Mouse (Mus musculus) layer of hippocampus, adult 11-12 months (tissue): ENCODE measurements at regions not wholly inside any gene's neighbourhood (a gene's known extent, or its start where the extent isn't known, plus 50 kb on each side); places are given as distances from the start of the nearest gene placed in this dataset.
A peak's percentile ranks its signal among the peaks of the same experiment; 100 is the strongest.

Experiments
- DNase-seq: peaks from one replicate; pipeline ENCODE4 v3.0.0; 2022; ENCODE audit warnings: low spot score

- DNase-seq, result no peak
Measured at GRCm38 (mm10) chr12:58443007-58443406, 173.9 kb upstream of the Clec14a start.

- DNase-seq, result no peak
Measured at GRCm38 (mm10) chr12:58441962-58442361, 172.9 kb upstream of the Clec14a start.

GRCm38 (mm10) chr12:58440666-58441065, 171.6 kb upstream of the Clec14a start:
- no peak for DNase-seq

DNA sequence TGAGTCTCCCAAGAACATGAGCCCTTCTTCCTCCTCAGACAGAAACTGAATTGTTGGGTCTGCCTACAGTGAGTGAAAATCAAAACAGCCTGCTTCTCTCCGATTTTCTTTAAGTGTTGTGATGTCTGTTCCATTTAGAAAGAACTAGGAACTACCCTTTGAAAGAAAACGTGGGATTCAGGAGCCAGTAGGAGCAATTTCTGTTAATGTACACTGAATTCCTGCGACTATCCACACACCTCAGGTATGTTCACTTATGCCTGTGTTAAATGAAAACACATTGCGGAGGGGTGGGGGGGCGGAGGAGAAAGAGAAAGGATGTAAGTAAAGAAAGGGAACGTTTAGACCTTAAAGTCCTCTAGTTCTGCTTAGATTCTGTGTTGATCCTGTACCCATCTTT, 167.9 kb upstream of the Clec14a start:
- DNase-seq, result no peak

GRCm38 (mm10) chr12:58434504-58434903, 165.4 kb upstream of the Clec14a start:
- DNase-seq, result no peak

- peak; percentile 16 for DNase-seq
Measured at GRCm38 (mm10) chr12:58429929-58430328, 160.8 kb upstream of the Clec14a start.

- no peak for DNase-seq
Measured at GRCm38 (mm10) chr12:58426758-58427157, 157.7 kb upstream of the Clec14a start.

GRCm38 (mm10) chr12:58425961-58426360, 156.9 kb upstream of the Clec14a start:
- DNase-seq, result no peak

DNA sequence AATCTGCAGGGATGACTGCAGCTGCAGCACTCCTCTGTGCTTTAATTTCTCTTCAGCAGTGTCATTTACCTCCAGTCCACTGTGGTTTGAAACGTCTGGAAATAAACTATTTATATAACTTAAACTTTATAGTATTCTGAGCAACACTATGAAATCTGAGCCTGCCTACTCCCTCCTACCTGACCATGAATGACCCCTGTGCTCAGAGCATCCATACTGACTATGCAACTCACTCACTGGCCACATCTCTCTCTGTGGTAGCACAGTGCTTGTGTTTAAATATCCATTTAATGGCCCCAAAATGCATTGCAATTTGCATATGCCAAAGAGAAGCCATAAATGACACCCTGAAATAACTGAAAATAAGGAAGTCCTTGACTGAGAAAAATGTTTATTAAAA, 154.5 kb upstream of the Clec14a start:
- no peak for DNase-seq

DNA sequence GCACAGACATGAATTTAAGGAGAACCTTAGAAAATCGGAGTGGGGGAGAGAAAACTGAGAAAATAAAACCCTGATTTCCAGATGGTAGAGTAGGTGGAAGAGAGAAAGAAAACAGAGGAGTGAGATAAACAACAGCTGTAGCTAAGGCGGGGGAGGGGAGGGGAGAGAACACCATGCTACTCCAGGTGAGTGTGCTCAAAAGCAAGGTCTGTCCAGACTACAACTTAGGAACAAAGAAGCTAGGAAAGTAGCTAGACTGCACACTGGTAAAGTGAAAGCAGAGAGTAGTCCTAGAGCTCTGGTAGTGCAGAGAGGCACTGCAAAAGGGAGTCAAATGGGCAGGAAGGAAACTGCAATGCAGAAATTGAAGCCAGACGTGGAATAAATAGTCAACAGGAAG, 132.8 kb upstream of the Clec14a start:
- DNase-seq, result peak; percentile 28

- no peak for DNase-seq
Measured at GRCm38 (mm10) chr12:58360258-58360657, 91.2 kb upstream of the Clec14a start.

- no peak for DNase-seq
Measured at GRCm38 (mm10) chr12:58334163-58334562, 65.1 kb upstream of the Clec14a start.

- DNase-seq, result no peak
Measured at GRCm38 (mm10) chr12:58329913-58330312, 60.8 kb upstream of the Clec14a start.

GRCm38 (mm10) chr12:58323953-58324352, 54.9 kb upstream of the Clec14a start:
- DNase-seq, result no peak
